Mouse (Mus musculus) midbrain, embryonic 12.5 days (tissue): ENCODE results near the gene Chn1. TPM values are rescaled to one million over a fixed set of nuclear protein-coding genes. Genes with fewer than 3 reads are reported as not detected.

ENCODE experiments used
- ATAC-seq: fragments of 200-750 bp; cut with Nextera tagmentation; 2 replicates; pipeline ENCODE4 v1.8.0; 2017; ENCODE audit warnings: low read depth, moderate TSS enrichment, moderate library complexity; ENCODE audit not compliant: low FRiP score
- H3K27ac ChIP-seq: fragments of 300-500 bp; sonication (generic); replicated peaks from 2 replicates; pipeline ENCODE4 v1.5.1; 2016; ENCODE audit warnings: mild to moderate bottlenecking
- H3K27me3 ChIP-seq: fragments of 300-500 bp; sonication (generic); 2 replicates; pipeline ENCODE4 v1.6.1; 2016; ENCODE audit warnings: mild to moderate bottlenecking
- H3K36me3 ChIP-seq: fragments of 300-500 bp; sonication (generic); 2 replicates; pipeline ENCODE4 v1.6.1; 2016
- H3K4me1 ChIP-seq: fragments of 300-500 bp; sonication (generic); 2 replicates; pipeline ENCODE4 v1.6.1; 2016
- H3K4me2 ChIP-seq: fragments of 300-500 bp; sonication (generic); replicated peaks from 2 replicates; pipeline ENCODE4 v1.6.1; 2016; ENCODE audit warnings: mild to moderate bottlenecking, moderate library complexity
- H3K4me3 ChIP-seq: fragments of 300-500 bp; sonication (generic); 2 replicates; pipeline ENCODE4 v1.5.1; 2016; ENCODE audit warnings: mild to moderate bottlenecking
- H3K9ac ChIP-seq: fragments of 300-500 bp; sonication (generic); replicated peaks from 2 replicates; pipeline ENCODE4 v1.6.1; 2016; ENCODE audit warnings: mild to moderate bottlenecking, moderate library complexity
- H3K9me3 ChIP-seq: fragments of 300-500 bp; sonication (generic); 2 replicates; pipeline ENCODE4 v1.6.1; 2016; ENCODE audit warnings: mild to moderate bottlenecking
- WGBS: fragments of 180-500 bp; shearing (Covaris S2); methylation state at CpG from one replicate; pipeline ENCODE4 v1.1.7; 2016; 5-methylcytosine and 5-hydroxymethylcytosine counted together
- polyA plus RNA-seq: library from polyadenylated mRNA; unstranded; fragments of >200 nt; fragmentation: Nextera tagmentation; extraction: Ambion mirVana; gene quantifications from 2 replicates; pipeline ENCODE4 v1.2.1, GENCODE M21; 2016

Gene Chn1
- polyA plus RNA-seq, 1 experiment from 2014 or later, result 75.7 TPM

- 29% methylated on average over 8 of the region's 8 CpGs for WGBS
- H3K4me2 ChIP-seq, result peak overlapping the region; percentile 36
- H3K27me3 ChIP-seq, result peaks cover 13% of the 10 kb centered on the region
- H3K9ac ChIP-seq, result no peak overlapping the region
- peaks cover 7% of the 10 kb centered on the region; the same call in 1 of the 2 replicates for H3K4me1 ChIP-seq
- H3K9me3 ChIP-seq, result no peaks in the 10 kb centered on the region
- ATAC-seq, result no peak
- no peaks in the 10 kb centered on the region for H3K36me3 ChIP-seq
- H3K27ac ChIP-seq, result no peak overlapping the region
- no peak overlapping the region for H3K4me3 ChIP-seq
These were observed 208.0 kb downstream of the Chn1 start for GRCm38 (mm10) chr2:73566989-73567605.

GRCm38 (mm10) chr2:73566162-73566561 is 209.0 kb downstream of the Chn1 start:
- H3K27me3 ChIP-seq, result peaks cover 9% of the 10 kb centered on the region
- H3K4me2 ChIP-seq, result no peak overlapping the region
- no peak overlapping the region for H3K27ac ChIP-seq
- no peak overlapping the region for H3K9ac ChIP-seq
- H3K9me3 ChIP-seq, result no peaks in the 10 kb centered on the region
- H3K4me1 ChIP-seq, result peaks cover 12% of the 10 kb centered on the region; the same call in 1 of the 2 replicates
- WGBS, result 11% methylated on average over 7 of the region's 7 CpGs
- ATAC-seq, result no peak
- H3K36me3 ChIP-seq, result no peaks in the 10 kb centered on the region
- no peak overlapping the region for H3K4me3 ChIP-seq

GRCm38 (mm10) chr2:73563690-73564089 is 211.5 kb downstream of the Chn1 start:
- Histone ChIP-seq H3K9me3 (no peaks in the 10 kb centered on the region), H3K27ac (no peak overlapping the region), H3K4me2 (no peak overlapping the region), H3K27me3 (peaks cover 12% of the 10 kb centered on the region), H3K4me3 (no peak overlapping the region), H3K4me1 (peaks cover 13% of the 10 kb centered on the region; the same call in 1 of the 2 replicates), H3K9ac (no peak overlapping the region), H3K36me3 (no peaks in the 10 kb centered on the region)
- no peak for ATAC-seq
- WGBS, result 75% methylated on average over 7 of the region's 7 CpGs

GRCm38 (mm10) chr2:73562656-73563055 is 212.5 kb downstream of the Chn1 start:
- ATAC-seq, result no peak
- H3K36me3 ChIP-seq, result no peaks in the 10 kb centered on the region
- no peak overlapping the region for H3K27ac ChIP-seq
- no peak overlapping the region for H3K4me2 ChIP-seq
- WGBS, result 90% methylated on average over 9 of the region's 9 CpGs
- H3K9me3 ChIP-seq, result no peaks in the 10 kb centered on the region
- peaks cover 13% of the 10 kb centered on the region; the same call in 1 of the 2 replicates for H3K4me1 ChIP-seq
- no peak overlapping the region for H3K4me3 ChIP-seq
- H3K9ac ChIP-seq, result no peak overlapping the region
- H3K27me3 ChIP-seq, result 0 out of 2 replicates have a peak, but pooled peaks cover 3% of the 10 kb centered on the region

GRCm38 (mm10) chr2:73561665-73562063 is 213.5 kb downstream of the Chn1 start:
- Histone ChIP-seq H3K9ac (0 out of 2 replicates have a peak overlapping the region, but pooled peaks have one; percentile 15), H3K27ac (no peak overlapping the region), H3K27me3 (0 out of 2 replicates have a peak, but pooled peaks cover 3% of the 10 kb centered on the region), H3K36me3 (no peaks in the 10 kb centered on the region), H3K4me2 (peak overlapping the region; percentile 72), H3K4me3 (peak overlapping the region; percentile 44), H3K9me3 (no peaks in the 10 kb centered on the region), H3K4me1 (peaks cover 13% of the 10 kb centered on the region; the same call in 1 of the 2 replicates)
- peak; percentile 71; the same call in 1 of the 2 replicates for ATAC-seq
- WGBS, result 2% methylated on average over 8 of the region's 8 CpGs

- peak; percentile 60 for ATAC-seq
- Histone ChIP-seq H3K9ac (peak overlapping the region; percentile 50), H3K9me3 (no peaks in the 10 kb centered on the region), H3K4me2 (peak overlapping the region; percentile 72), H3K36me3 (no peaks in the 10 kb centered on the region), H3K27ac (no peak overlapping the region), H3K27me3 (0 out of 2 replicates have a peak, but pooled peaks cover 3% of the 10 kb centered on the region), H3K4me1 (peaks cover 11% of the 10 kb centered on the region; the same call in 1 of the 2 replicates), H3K4me3 (peak overlapping the region; percentile 44)
- WGBS, result 1% methylated on average over 19 of the region's 23 CpGs
These were observed 214.1 kb downstream of the Chn1 start for GRCm38 (mm10) chr2:73560899-73561664.

Other genes with a start within 250 kb of the Chn1 start
- gene Wipf1, start 245.6 kb downstream of the Chn1 start, polyA plus RNA-seq, result 5.1 and 5.3 TPM in 2 replicates
- 0.18 and 0.35 TPM in 2 replicates for gene Chrna1, start 195.0 kb downstream of the Chn1 start, polyA plus RNA-seq
- gene Atf2, start 117.3 kb upstream of the Chn1 start, polyA plus RNA-seq, result 102 and 115 TPM in 2 replicates
- 697 and 747 TPM in 2 replicates for gene Atp5g3, start 136.0 kb upstream of the Chn1 start, polyA plus RNA-seq